Mouse (Mus musculus): ENCODE results near the gene Tm9sf1.

The Tm9sf1 gene

GRCm38 (mm10) chr14:55634874-55635522 lies 8.6 kb downstream of the Tm9sf1 start:
- DNase-seq (ENCODE audit: low read depth, low spot score): peak; percentile 71

- peak; percentile 53 for DNase-seq (ENCODE audit: low read depth, low spot score)
Measured at GRCm38 (mm10) chr14:55629312-55629711, 14.3 kb downstream of the Tm9sf1 start.

- no peak for DNase-seq (ENCODE audit: low read depth, low spot score)
Measured at GRCm38 (mm10) chr14:55628077-55628827, 15.4 kb downstream of the Tm9sf1 start.

- DNase-seq (ENCODE audit: low read depth, low spot score): no peak
Measured at GRCm38 (mm10) chr14:55618486-55619195, 25.0 kb downstream of the Tm9sf1 start.

GRCm38 (mm10) chr14:55617822-55618221 lies 25.8 kb downstream of the Tm9sf1 start, which contains the start of gene Rec8:
Gene Rec8 (plus strand): TSS chr14:55618037.
- peak; percentile 98 for DNase-seq (ENCODE audit: low read depth, low spot score)

GRCm38 (mm10) chr14:55616844-55617243 lies 26.8 kb downstream of the Tm9sf1 start:
- DNase-seq (ENCODE audit: low read depth, low spot score): no peak

- DNase-seq (ENCODE audit: low read depth, low spot score): no peak
Measured at GRCm38 (mm10) chr14:55615876-55616275, 27.7 kb downstream of the Tm9sf1 start.

- no peak for DNase-seq (ENCODE audit: low read depth, low spot score)
Measured at GRCm38 (mm10) chr14:55614565-55615178, 28.9 kb downstream of the Tm9sf1 start.

- DNase-seq (ENCODE audit: low read depth, low spot score): no peak
Measured at GRCm38 (mm10) chr14:55613346-55613745, 30.3 kb downstream of the Tm9sf1 start.

- no peak for DNase-seq (ENCODE audit: low read depth, low spot score)
Measured at GRCm38 (mm10) chr14:55608339-55608738, 35.3 kb downstream of the Tm9sf1 start.

- peak; percentile 54 for DNase-seq (ENCODE audit: low read depth, low spot score)
Measured at GRCm38 (mm10) chr14:55605743-55606459, 37.7 kb downstream of the Tm9sf1 start.

GRCm38 (mm10) chr14:55604823-55605222 lies 38.8 kb downstream of the Tm9sf1 start:
- no peak for DNase-seq (ENCODE audit: low read depth, low spot score)

- peak; percentile 99 for DNase-seq (ENCODE audit: low read depth, low spot score)
Measured at GRCm38 (mm10) chr14:55603633-55604576, 39.7 kb downstream of the Tm9sf1 start.

GRCm38 (mm10) chr14:55603271-55603632 lies 40.4 kb downstream of the Tm9sf1 start, which contains the start of gene Irf9:
Gene Irf9 (plus strand): TSS chr14:55603571.
- DNase-seq (ENCODE audit: low read depth, low spot score): no peak

GRCm38 (mm10) chr14:55598521-55599390 lies 44.9 kb downstream of the Tm9sf1 start:
- no peak for DNase-seq (ENCODE audit: low read depth, low spot score)

- no peak for DNase-seq (ENCODE audit: low read depth, low spot score)
Measured at GRCm38 (mm10) chr14:55596036-55596690, 47.4 kb downstream of the Tm9sf1 start.

GRCm38 (mm10) chr14:55592226-55592625 lies 51.4 kb downstream of the Tm9sf1 start:
- no peak for DNase-seq (ENCODE audit: low read depth, low spot score)

GRCm38 (mm10) chr14:55591331-55591891 lies 52.2 kb downstream of the Tm9sf1 start, which contains the start of gene Rnf31:
Gene Rnf31 (plus strand): TSS chr14:55591708.
- peak; percentile 99 for DNase-seq (ENCODE audit: low read depth, low spot score)

Measured in R1 (cell line).